ENCODE assay signal across 10 mouse cellular contexts in genomic region chr13:83573327-83573726, GRCm38 (mm10).
DNase-seq lines count a peak whose midpoint lies in the region; ATAC-seq and TF ChIP-seq lines count a peak whose summit lies in the region.
"Had no signal": no experiment of that assay in that cellular context is flagged by ENCODE, and none has a peak within 500 bp of the region (broad histone marks: within the 10 kb centered on the region; RNA-seq: fewer than 3 reads in every experiment).

No protein-coding gene starts in this region.

- H3K27me3 ChIP-seq in kidney, postnatal 0 days (ENCODE audit: insufficient read depth, low read length): no peaks in the 10 kb centered on the region
- H3K27me3 ChIP-seq in kidney, embryonic 16.5 days (ENCODE audit: insufficient read depth, low read length): no peaks in the 10 kb centered on the region
- H3K27me3 ChIP-seq in liver, embryonic 12.5 days (replicated peaks): no peaks in the 10 kb centered on the region

- no peaks in the 10 kb centered on the region for H3K9me3 ChIP-seq in kidney, postnatal 0 days (replicated peaks; ENCODE audit: low read length)
- H3K9me3 ChIP-seq in kidney, embryonic 16.5 days (ENCODE audit: low read length): no peaks in the 10 kb centered on the region
- no peaks in the 10 kb centered on the region for H3K9me3 ChIP-seq in ES-E14 (ENCODE audit: control insufficient read depth, insufficient read depth, low read depth, low read length)
- H3K9me3 ChIP-seq in liver, embryonic 12.5 days (replicated peaks): no peaks in the 10 kb centered on the region

- no peak overlapping the region for H3K9ac ChIP-seq in kidney, postnatal 0 days (ENCODE audit: low read depth, low read length)
- no peak overlapping the region for H3K9ac ChIP-seq in kidney, embryonic 16.5 days (replicated peaks; ENCODE audit: low read length)
- H3K9ac ChIP-seq in ES-E14 (ENCODE audit: insufficient read depth, low read depth, low read length, poor library complexity, severe bottlenecking): no peak overlapping the region
- H3K9ac ChIP-seq in liver, embryonic 12.5 days: no peak overlapping the region
- H3K9ac ChIP-seq: hindbrain, embryonic 14.5 days had no signal

- 0 out of 2 replicates have a peak overlapping the region, but pooled peaks have one; percentile 7 for H3K4me2 ChIP-seq in kidney, postnatal 0 days (ENCODE audit: low read length)
- H3K4me2 ChIP-seq in kidney, embryonic 16.5 days (replicated peaks; ENCODE audit: low read depth, low read length): no peak overlapping the region
- H3K4me2 ChIP-seq in liver, embryonic 12.5 days: peak overlapping the region; percentile 23; the same call in 1 of the 2 replicates
- H3K4me2 ChIP-seq: hindbrain, embryonic 14.5 days had no signal

- no peaks in the 10 kb centered on the region for H3K36me3 ChIP-seq in kidney, postnatal 0 days (ENCODE audit: insufficient read depth, low read length)
- H3K36me3 ChIP-seq in kidney, embryonic 16.5 days (ENCODE audit: insufficient read depth, low read length): no peaks in the 10 kb centered on the region
- no peaks in the 10 kb centered on the region for H3K36me3 ChIP-seq in ES-E14 (ENCODE audit: control insufficient read depth, insufficient read depth, low read length, poor library complexity, severe bottlenecking)
- H3K36me3 ChIP-seq in liver, embryonic 12.5 days: no peaks in the 10 kb centered on the region

- H3K4me1 ChIP-seq in kidney, postnatal 0 days (replicated peaks; ENCODE audit: insufficient read depth, low read length): no peaks in the 10 kb centered on the region; the same call in 1 of the 2 replicates
- H3K4me1 ChIP-seq in kidney, embryonic 16.5 days (ENCODE audit: insufficient read depth, low read length): no peaks in the 10 kb centered on the region
- H3K4me1 ChIP-seq in ES-E14 (ENCODE audit: control insufficient read depth in 2 of 2, insufficient read depth in 2 of 2, low read length in 2 of 2, poor library complexity in 1 of 2): peaks cover 0 to 1% of the 10 kb centered on the region in 2 experiments; a peak in 1 of 4 replicates
- peaks cover 37% of the 10 kb centered on the region for H3K4me1 ChIP-seq in liver, embryonic 12.5 days

- no peak overlapping the region for H3K4me3 ChIP-seq in kidney, postnatal 0 days (replicated peaks; ENCODE audit: low read depth, low read length)
- H3K4me3 ChIP-seq in kidney, embryonic 16.5 days (ENCODE audit: low read length): no peak overlapping the region
- H3K4me3 ChIP-seq in ES-E14 (ENCODE audit: insufficient read depth in 1 of 2, low read depth in 1 of 2, low read length in 2 of 2, poor library complexity in 1 of 2, severe bottlenecking in 1 of 2): no peak overlapping the region
- H3K4me3 ChIP-seq in liver, embryonic 12.5 days: no peak overlapping the region

- TF ChIP-seq CTCF in kidney, postnatal 0 days (IDR thresholded peaks at IDR 0.05; ENCODE audit: low read depth): no peak

- DNase-seq in kidney, postnatal 0 days (ENCODE audit: low spot score): no peak
- DNase-seq in ES-E14 (ENCODE audit: low read depth, low spot score): peak; percentile 15
- no peak for DNase-seq in thymus, postnatal 14 days
- no peak for DNase-seq in cerebellum, postnatal 4 days (ENCODE audit: low spot score in 2 of 2)
- no peak for DNase-seq in neural tube, embryonic 10.5 days (ENCODE audit: extremely low spot score, low spot score)
- DNase-seq: thymus, postnatal 25 days had no signal

- H3K27ac ChIP-seq in kidney, postnatal 0 days: no peak overlapping the region; the same call in 1 of the 2 replicates
- H3K27ac ChIP-seq in kidney, embryonic 16.5 days (ENCODE audit: low read length): no peak overlapping the region; the same call in 1 of the 2 replicates
- H3K27ac ChIP-seq in ES-E14 (ENCODE audit: insufficient read depth, low read depth, low read length, poor library complexity, severe bottlenecking): no peak overlapping the region
- H3K27ac ChIP-seq in liver, embryonic 12.5 days: 0 out of 2 replicates have a peak overlapping the region, but pooled peaks have one; percentile 7
- H3K27ac ChIP-seq: hindbrain, embryonic 14.5 days had no signal

- no peak for ATAC-seq in kidney, postnatal 0 days (replicated peaks; ENCODE audit: low FRiP score, low read depth)
- no peak for ATAC-seq in kidney, embryonic 16.5 days (ENCODE audit: low FRiP score, low TSS enrichment)
- ATAC-seq in erythroblast, adult 5-6 weeks (replicated peaks; ENCODE audit: low FRiP score, poor library complexity, severe bottlenecking): 0 out of 2 replicates have a peak, but pooled peaks have one; percentile 49
- ATAC-seq in liver, embryonic 12.5 days: peak; percentile 59; the same call in 1 of the 2 replicates

- 50% methylated on average over 4 of the region's 4 CpGs for WGBS in kidney, postnatal 0 days
- 53% methylated on average over 4 of the region's 4 CpGs for WGBS in kidney, embryonic 16.5 days
- WGBS in liver, embryonic 12.5 days (ENCODE audit: insufficient replicate concordance): 35% methylated on average over 4 of the region's 4 CpGs

- in situ Hi-C loops in ES-E14 (cut with MboI; ENCODE audit: low sequenced_read_pairs in 2 of 2, unreplicated experiment in 2 of 2): no loop called here

TF ChIP-seq in ES-E14, 5 proteins besides CTCF, POLR2A, EP300 and RAD21:
- no peak for TF ChIP-seq MAFK (IDR thresholded peaks at IDR 0.05; ENCODE audit: insufficient read depth, low read depth, low read length)
TF ChIP-seq in ES-E14: peak in this region for 0.

Comparison
In these comparisons a context has a peak if more than half of its experiments do, and no peak if none do; other contexts are left out.
1. ATAC-seq: peak in erythroblast, adult 5-6 weeks (single experiment) and liver, embryonic 12.5 days (single experiment); none in kidney, postnatal 0 days (single experiment) and kidney, embryonic 16.5 days (single experiment).